16 mouse cellular contexts compared by ENCODE assay signal in the genomic region with DNA sequence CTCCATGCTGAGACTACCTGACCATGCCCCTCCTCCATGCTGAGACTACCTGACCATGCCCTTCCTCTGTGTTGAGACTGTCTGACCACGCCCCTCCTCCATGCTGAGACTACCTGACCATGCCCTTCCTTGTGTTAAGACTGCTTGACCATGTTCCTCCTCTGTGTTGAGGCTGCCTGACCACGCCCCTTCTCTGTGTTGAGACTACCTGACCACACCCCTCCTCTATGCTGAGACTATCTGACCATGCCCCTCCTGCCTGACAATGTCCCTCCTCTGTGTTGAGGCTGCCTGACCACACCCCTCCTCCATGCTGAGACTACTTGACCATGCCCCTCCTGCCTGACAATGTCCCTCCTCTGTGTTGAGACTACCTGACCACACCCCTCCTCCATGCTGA.
DNase-seq lines count a peak whose midpoint lies in the region; ATAC-seq and TF ChIP-seq lines count a peak whose summit lies in the region.
"Had no signal": no experiment of that assay in that cellular context is flagged by ENCODE, and none has a peak within 500 bp of the region (broad histone marks: within the 10 kb centered on the region; RNA-seq: fewer than 3 reads in every experiment).

No protein-coding gene starts in this region.

- H3K9ac ChIP-seq in hindbrain, embryonic 11.5 days (ENCODE audit: low read depth, low read length): no peak overlapping the region
- H3K9ac ChIP-seq in hindbrain, embryonic 16.5 days (ENCODE audit: low read depth, low read length): no peak overlapping the region
- H3K9ac ChIP-seq in lung, postnatal 0 days (replicated peaks; ENCODE audit: low read depth): no peak overlapping the region
- no peak overlapping the region for H3K9ac ChIP-seq in embryonic facial prominence, embryonic 13.5 days
- H3K9ac ChIP-seq: embryonic facial prominence, embryonic 12.5 days had no signal

- ATAC-seq in hindbrain, embryonic 11.5 days (ENCODE audit: low FRiP score): 0 out of 2 replicates have a peak, but pooled peaks have one; percentile 30
- no peak for ATAC-seq in hindbrain, embryonic 16.5 days
- ATAC-seq in lung, postnatal 0 days: no peak
- peak; percentile 67; the same call in 1 of the 2 replicates for ATAC-seq in embryonic facial prominence, embryonic 13.5 days (ENCODE audit: insufficient number of reproducible peaks, insufficient read depth, low FRiP score, low TSS enrichment, low read depth)
- ATAC-seq: CD4-positive, CD25-positive, alpha-beta regulatory T cell, adult 4 months had no signal

- no peaks in the 10 kb centered on the region for H3K27me3 ChIP-seq in hindbrain, embryonic 11.5 days (ENCODE audit: control insufficient read depth, insufficient read depth, low read length)
- H3K27me3 ChIP-seq in hindbrain, embryonic 16.5 days (replicated peaks; ENCODE audit: control insufficient read depth, insufficient read depth, low read length): no peaks in the 10 kb centered on the region
- H3K27me3 ChIP-seq in lung, postnatal 0 days (replicated peaks; ENCODE audit: insufficient read depth, low read length): no peaks in the 10 kb centered on the region
- no peaks in the 10 kb centered on the region for H3K27me3 ChIP-seq in embryonic facial prominence, embryonic 13.5 days
- H3K27me3 ChIP-seq in megakaryocyte, embryonic 14.5 days (replicated peaks): no peaks in the 10 kb centered on the region
- H3K27me3 ChIP-seq: embryonic facial prominence, embryonic 12.5 days had no signal

- H3K4me2 ChIP-seq in hindbrain, embryonic 11.5 days (replicated peaks; ENCODE audit: low read depth, low read length): no peak overlapping the region
- H3K4me2 ChIP-seq in hindbrain, embryonic 16.5 days (ENCODE audit: low read length): no peak overlapping the region
- H3K4me2 ChIP-seq in lung, postnatal 0 days (replicated peaks; ENCODE audit: low read depth, low read length): no peak overlapping the region
- no peak overlapping the region for H3K4me2 ChIP-seq in embryonic facial prominence, embryonic 13.5 days
- H3K4me2 ChIP-seq: embryonic facial prominence, embryonic 12.5 days had no signal

- no peaks in the 10 kb centered on the region for H3K4me1 ChIP-seq in hindbrain, embryonic 11.5 days (replicated peaks; ENCODE audit: control insufficient read depth, insufficient read depth, low read length)
- H3K4me1 ChIP-seq in hindbrain, embryonic 16.5 days (ENCODE audit: control insufficient read depth, insufficient read depth, low read depth, low read length): no peaks in the 10 kb centered on the region
- H3K4me1 ChIP-seq in lung, postnatal 0 days (ENCODE audit: insufficient read depth, low read depth, low read length): no peaks in the 10 kb centered on the region
- no peaks in the 10 kb centered on the region for H3K4me1 ChIP-seq in embryonic facial prominence, embryonic 13.5 days
- no peaks in the 10 kb centered on the region; the same call in 1 of the 2 replicates for H3K4me1 ChIP-seq in megakaryocyte, embryonic 14.5 days
- H3K4me1 ChIP-seq: embryonic facial prominence, embryonic 12.5 days had no signal

- no peak for DNase-seq in hindbrain, embryonic 11.5 days (ENCODE audit: low spot score)
- DNase-seq in lung, postnatal 0 days (ENCODE audit: low spot score): peak; percentile 9
- no peak for DNase-seq in lung, postnatal 4 days
- no peak for DNase-seq in cerebellum, adult 11 months
- DNase-seq: cerebellum, postnatal 36 days; gastrocnemius, postnatal 10 days; heart, postnatal 4 days; kidney, adult 8-10 months; lung, adult 2 months; thymus, postnatal 36 days had no signal

- no peaks in the 10 kb centered on the region for H3K36me3 ChIP-seq in hindbrain, embryonic 11.5 days (ENCODE audit: control insufficient read depth, insufficient read depth, low read length)
- no peaks in the 10 kb centered on the region for H3K36me3 ChIP-seq in hindbrain, embryonic 16.5 days (ENCODE audit: control insufficient read depth, insufficient read depth, low read length)
- no peaks in the 10 kb centered on the region for H3K36me3 ChIP-seq in lung, postnatal 0 days (ENCODE audit: insufficient read depth, low read length)
- no peaks in the 10 kb centered on the region for H3K36me3 ChIP-seq in embryonic facial prominence, embryonic 13.5 days
- no peaks in the 10 kb centered on the region for H3K36me3 ChIP-seq in megakaryocyte, embryonic 14.5 days (replicated peaks; ENCODE audit: low read length)
- H3K36me3 ChIP-seq: embryonic facial prominence, embryonic 12.5 days had no signal

- TF ChIP-seq CTCF in lung, postnatal 0 days (IDR thresholded peaks at IDR 0.05): no peak

- WGBS in hindbrain, embryonic 11.5 days: 83% methylated on average over 2 of the region's 2 CpGs
- 77% methylated on average over 2 of the region's 2 CpGs for WGBS in hindbrain, embryonic 16.5 days
- 94% methylated on average over 2 of the region's 2 CpGs for WGBS in lung, postnatal 0 days
- 85% methylated on average over 2 of the region's 2 CpGs for WGBS in embryonic facial prominence, embryonic 13.5 days

- no peak for TF ChIP-seq EP300 in lung, postnatal 0 days (IDR thresholded peaks at IDR 0.05)

- H3K9me3 ChIP-seq in hindbrain, embryonic 11.5 days (ENCODE audit: control insufficient read depth, low read length): no peaks in the 10 kb centered on the region
- H3K9me3 ChIP-seq in hindbrain, embryonic 16.5 days (ENCODE audit: control insufficient read depth, low read length): no peaks in the 10 kb centered on the region
- no peaks in the 10 kb centered on the region for H3K9me3 ChIP-seq in lung, postnatal 0 days (ENCODE audit: low read length)
- H3K9me3 ChIP-seq in embryonic facial prominence, embryonic 13.5 days: no peaks in the 10 kb centered on the region
- H3K9me3 ChIP-seq in megakaryocyte, embryonic 14.5 days: peaks cover 8% of the 10 kb centered on the region
- H3K9me3 ChIP-seq: embryonic facial prominence, embryonic 12.5 days had no signal

- no peak overlapping the region for H3K27ac ChIP-seq in hindbrain, embryonic 11.5 days (ENCODE audit: low read depth, low read length)
- H3K27ac ChIP-seq in hindbrain, embryonic 16.5 days (ENCODE audit: low read depth, low read length): no peak overlapping the region
- H3K27ac ChIP-seq in lung, postnatal 0 days (ENCODE audit: low read length): no peak overlapping the region
- no peak overlapping the region for H3K27ac ChIP-seq in embryonic facial prominence, embryonic 13.5 days
- H3K27ac ChIP-seq: embryonic facial prominence, embryonic 12.5 days had no signal

- no peak overlapping the region for H3K4me3 ChIP-seq in hindbrain, embryonic 11.5 days (ENCODE audit: low read depth, low read length)
- no peak overlapping the region for H3K4me3 ChIP-seq in hindbrain, embryonic 16.5 days (ENCODE audit: low read length)
- no peak overlapping the region for H3K4me3 ChIP-seq in lung, postnatal 0 days (ENCODE audit: low read depth, low read length)
- H3K4me3 ChIP-seq in embryonic facial prominence, embryonic 13.5 days: no peak overlapping the region
- H3K4me3 ChIP-seq in megakaryocyte, embryonic 14.5 days (replicated peaks): peak overlapping the region; percentile 54
- H3K4me3 ChIP-seq: embryonic facial prominence, embryonic 12.5 days; myocyte had no signal

Comparison
In these comparisons a context has a peak if more than half of its experiments do, and no peak if none do; other contexts are left out.
1. ATAC-seq: peak in hindbrain, embryonic 11.5 days (single experiment) and embryonic facial prominence, embryonic 13.5 days (single experiment); none in hindbrain, embryonic 16.5 days (single experiment) and lung, postnatal 0 days (single experiment).